27 mouse cellular contexts compared by ENCODE assay signal in the genomic region with DNA sequence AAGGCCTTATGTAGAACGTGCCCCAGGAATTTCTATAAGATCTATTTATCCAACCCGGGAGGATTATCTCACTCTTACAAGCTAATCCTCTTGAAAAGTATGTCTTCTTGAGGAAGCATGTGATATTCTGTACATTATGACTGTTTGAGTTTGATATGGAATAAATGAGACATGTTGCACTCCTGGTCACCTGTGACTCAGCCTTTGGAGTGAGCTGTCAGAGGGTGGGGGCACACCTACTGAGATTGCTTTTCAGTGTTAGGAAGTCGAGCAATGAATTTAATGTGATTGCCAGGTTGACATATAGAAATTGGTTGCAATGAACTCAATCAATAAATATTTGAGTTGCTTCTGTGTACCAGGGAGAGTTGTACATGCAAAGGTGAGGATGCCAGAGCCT.
"Had no signal": no experiment of that assay in that cellular context is flagged by ENCODE, and none has a peak within 500 bp of the region (broad histone marks: within the 10 kb centered on the region; RNA-seq: fewer than 3 reads in every experiment).

No protein-coding gene starts in this region.

- H3K4me1 ChIP-seq: embryonic facial prominence, embryonic 10.5 days; embryonic facial prominence, embryonic 12.5 days; embryonic facial prominence, embryonic 13.5 days; embryonic facial prominence, embryonic 15.5 days; forebrain, embryonic 12.5 days; forebrain, embryonic 13.5 days; forebrain, embryonic 15.5 days had no signal

- H3K27ac ChIP-seq: embryonic facial prominence, embryonic 10.5 days; embryonic facial prominence, embryonic 12.5 days; embryonic facial prominence, embryonic 13.5 days; embryonic facial prominence, embryonic 15.5 days; forebrain, embryonic 10.5 days; forebrain, embryonic 12.5 days; forebrain, embryonic 13.5 days; forebrain, embryonic 15.5 days; gastrocnemius, adult 2 months; heart, adult 2 months had no signal

- H3K9ac ChIP-seq: embryonic facial prominence, embryonic 12.5 days; embryonic facial prominence, embryonic 13.5 days; embryonic facial prominence, embryonic 15.5 days; forebrain, embryonic 12.5 days; forebrain, embryonic 13.5 days; forebrain, embryonic 15.5 days; forebrain, postnatal 0 days had no signal

- H3K27me3 ChIP-seq: embryonic facial prominence, embryonic 12.5 days; embryonic facial prominence, embryonic 13.5 days; embryonic facial prominence, embryonic 15.5 days; forebrain, embryonic 12.5 days; forebrain, embryonic 13.5 days; forebrain, embryonic 15.5 days had no signal

- ATAC-seq: forebrain, embryonic 13.5 days; forebrain, embryonic 14.5 days; forebrain, embryonic 15.5 days; forebrain, embryonic 16.5 days; forebrain, postnatal 0 days had no signal

- DNase-seq: cerebellum, adult 8-10 months; cerebellum, adult 9-10 months; cerebellum, adult 9-11 months; cerebellum, postnatal 10 days; cerebellum, postnatal 14 days; cerebellum, postnatal 25 days; cerebellum, postnatal 36 days; forebrain, postnatal 0 days; gastrocnemius, adult 2 months; gastrocnemius, postnatal 10 days; gastrocnemius, postnatal 14 days; gastrocnemius, postnatal 25 days; gastrocnemius, postnatal 36 days; heart, adult 11 months; heart, adult 18-20 months; heart, adult 2 months had no signal

- H3K4me3 ChIP-seq: embryonic facial prominence, embryonic 10.5 days; embryonic facial prominence, embryonic 12.5 days; embryonic facial prominence, embryonic 13.5 days; embryonic facial prominence, embryonic 15.5 days; erythroblast, embryonic 14.5 days; forebrain, embryonic 10.5 days; forebrain, embryonic 12.5 days; forebrain, embryonic 13.5 days; forebrain, embryonic 15.5 days; gastrocnemius, adult 2 months; heart, adult 2 months had no signal

- H3K9me3 ChIP-seq: embryonic facial prominence, embryonic 10.5 days; embryonic facial prominence, embryonic 12.5 days; embryonic facial prominence, embryonic 13.5 days; embryonic facial prominence, embryonic 15.5 days; forebrain, embryonic 10.5 days; forebrain, embryonic 12.5 days; forebrain, embryonic 13.5 days; forebrain, embryonic 15.5 days had no signal

- H3K36me3 ChIP-seq: embryonic facial prominence, embryonic 10.5 days; embryonic facial prominence, embryonic 12.5 days; embryonic facial prominence, embryonic 13.5 days; embryonic facial prominence, embryonic 15.5 days; forebrain, embryonic 10.5 days; forebrain, embryonic 12.5 days; forebrain, embryonic 15.5 days had no signal

- H3K4me2 ChIP-seq: embryonic facial prominence, embryonic 12.5 days; embryonic facial prominence, embryonic 13.5 days; embryonic facial prominence, embryonic 15.5 days; forebrain, embryonic 12.5 days; forebrain, embryonic 13.5 days; forebrain, embryonic 15.5 days had no signal
